Mouse (Mus musculus): Measurements from ENCODE around the gene Gm38100.

Gene Gm38100

DNA sequence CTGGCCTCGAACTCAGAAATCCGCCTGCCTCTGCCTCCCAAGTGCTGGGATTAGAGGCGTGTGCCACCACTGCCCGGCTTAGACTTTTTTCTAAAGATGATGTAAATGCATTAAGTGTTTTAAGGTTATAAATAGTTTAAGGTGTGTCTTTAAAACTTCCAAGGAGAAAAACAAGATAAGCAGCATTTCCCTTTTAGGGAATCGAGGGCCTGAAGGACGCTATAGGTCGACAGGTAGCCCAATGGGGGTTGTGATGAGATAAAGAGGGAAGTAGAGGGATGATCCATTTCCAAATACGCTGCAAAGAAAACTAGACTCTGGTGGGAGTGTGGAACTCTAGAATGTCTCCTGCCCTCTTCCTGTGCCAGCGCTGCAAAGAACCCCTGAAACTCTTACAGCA, at the start of gene Gm38100:
Gene Gm38100 (plus strand): TSS at position 301 of the 400 bp plus-strand sequence.
- DNase-seq (ENCODE audit: low read depth, low spot score) = no peak

DNA sequence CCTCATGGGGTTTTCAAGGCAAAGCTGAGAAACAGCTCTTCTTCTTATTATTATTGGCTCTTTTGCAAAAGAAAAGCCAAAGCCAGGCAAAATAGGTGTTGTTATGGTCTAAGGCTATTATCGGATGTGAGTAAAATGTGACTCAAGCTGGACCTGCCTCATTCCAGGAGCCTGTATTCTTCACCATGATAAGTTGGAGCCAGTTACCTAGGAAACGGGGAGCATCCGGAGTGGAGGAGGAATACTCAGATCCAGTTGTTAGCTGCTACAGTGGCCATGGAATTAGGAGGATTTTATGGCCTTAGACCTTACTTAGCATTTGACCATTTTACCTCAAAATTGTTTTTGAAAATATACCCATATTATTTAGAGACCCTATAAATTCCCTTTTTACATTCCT, 49.4 kb upstream of the Gm38100 start:
- peak; percentile 70 for DNase-seq (ENCODE audit: low read depth, low spot score)

DNA sequence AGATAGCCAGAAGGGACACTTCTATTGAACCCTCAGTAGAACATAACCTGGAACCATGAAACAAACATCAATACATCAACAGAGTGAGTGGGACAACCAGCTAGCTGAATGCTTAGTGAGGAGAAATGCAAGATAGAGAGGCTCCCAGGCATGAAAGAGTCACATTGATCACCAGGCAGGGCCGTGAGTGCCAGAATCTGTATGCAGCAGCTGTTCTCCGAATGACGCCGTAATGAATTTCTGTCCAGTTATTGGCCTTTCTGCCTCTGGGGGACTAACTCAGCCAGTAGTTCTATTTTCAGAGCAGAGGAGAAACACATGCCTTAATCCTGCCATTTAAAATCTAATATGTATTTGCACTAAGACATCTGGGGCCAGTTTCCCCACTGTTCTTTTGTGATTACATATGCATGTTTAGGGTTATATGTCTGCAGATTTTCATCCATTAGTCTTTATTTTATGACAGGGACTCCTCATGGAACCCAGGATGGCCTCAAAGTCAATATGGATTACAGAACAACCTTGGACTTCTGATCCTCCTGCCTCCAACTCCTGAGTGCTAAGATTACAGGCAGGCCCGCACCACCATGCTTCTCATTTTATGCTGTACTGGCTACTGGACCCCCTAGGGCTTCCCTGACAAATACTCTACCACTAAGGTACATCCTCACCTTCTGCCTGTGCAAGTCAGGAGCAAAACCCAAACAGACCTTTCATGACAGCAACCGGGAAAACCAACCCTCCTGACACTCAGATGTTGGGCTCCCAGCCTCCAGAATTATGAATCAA, 47.9 kb upstream of the Gm38100 start:
- peak; percentile 22 for DNase-seq (ENCODE audit: low read depth, low spot score)

DNA sequence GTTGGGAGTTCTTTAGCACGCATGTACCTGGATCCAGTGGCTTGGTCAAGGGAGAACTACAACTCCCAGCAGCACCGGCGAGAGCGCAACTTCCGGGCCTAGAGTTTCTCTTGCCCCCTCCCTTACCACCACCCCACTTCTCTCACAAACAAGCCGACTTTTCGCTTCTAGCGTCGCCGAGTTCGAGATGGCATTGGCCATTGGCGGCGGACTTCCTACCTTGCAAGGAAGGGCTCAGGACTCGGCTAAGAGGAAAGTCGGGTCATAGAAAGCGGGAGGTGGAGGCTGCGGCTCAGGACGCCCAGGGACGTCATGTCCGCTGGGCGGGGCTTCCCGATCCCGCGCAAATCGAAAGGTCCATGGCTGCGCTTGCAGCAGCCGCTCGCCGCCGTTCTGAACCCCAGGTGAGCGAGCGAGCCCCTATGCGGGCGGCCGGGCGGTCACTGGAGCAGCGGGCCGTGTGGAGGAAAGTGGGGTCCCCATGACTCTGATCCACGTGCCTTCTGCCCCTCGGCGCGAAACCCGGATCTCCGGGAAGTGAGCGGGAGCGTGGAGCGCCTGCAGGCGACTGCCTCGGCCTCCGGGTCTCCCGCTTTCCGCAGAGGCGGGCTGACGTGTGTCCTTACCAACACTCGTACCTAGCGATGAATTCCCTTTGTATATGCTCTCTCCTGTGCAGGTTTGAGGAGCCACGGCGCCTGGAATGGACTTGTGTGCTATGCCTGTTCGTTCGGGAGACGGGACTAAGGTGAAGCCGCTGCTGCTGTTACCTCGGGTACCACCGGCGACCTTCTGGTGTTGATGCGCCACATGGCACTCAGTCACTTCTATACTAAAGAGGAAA, 39.5 kb upstream of the Gm38100 start, which contains the start of gene Exo1:
Gene Exo1 (plus strand): TSS at position 129 of the 844 bp plus-strand sequence.
- peak; percentile 92 for DNase-seq (ENCODE audit: low read depth, low spot score)

GRCm38 (mm10) chr1:175883398-175883797, 36.7 kb upstream of the Gm38100 start:
- DNase-seq (ENCODE audit: low read depth, low spot score) = no peak

GRCm38 (mm10) chr1:175893263-175893662, 26.9 kb upstream of the Gm38100 start:
- no peak for DNase-seq (ENCODE audit: low read depth, low spot score)

- DNase-seq (ENCODE audit: low read depth, low spot score) = no peak
Measured at GRCm38 (mm10) chr1:175893726-175894125, 26.4 kb upstream of the Gm38100 start.

GRCm38 (mm10) chr1:175911207-175911606, 8.9 kb upstream of the Gm38100 start:
- DNase-seq (ENCODE audit: low read depth, low spot score) = no peak

- no peak for DNase-seq (ENCODE audit: low read depth, low spot score)
Measured at GRCm38 (mm10) chr1:175912038-175912437, 8.1 kb upstream of the Gm38100 start.

DNA sequence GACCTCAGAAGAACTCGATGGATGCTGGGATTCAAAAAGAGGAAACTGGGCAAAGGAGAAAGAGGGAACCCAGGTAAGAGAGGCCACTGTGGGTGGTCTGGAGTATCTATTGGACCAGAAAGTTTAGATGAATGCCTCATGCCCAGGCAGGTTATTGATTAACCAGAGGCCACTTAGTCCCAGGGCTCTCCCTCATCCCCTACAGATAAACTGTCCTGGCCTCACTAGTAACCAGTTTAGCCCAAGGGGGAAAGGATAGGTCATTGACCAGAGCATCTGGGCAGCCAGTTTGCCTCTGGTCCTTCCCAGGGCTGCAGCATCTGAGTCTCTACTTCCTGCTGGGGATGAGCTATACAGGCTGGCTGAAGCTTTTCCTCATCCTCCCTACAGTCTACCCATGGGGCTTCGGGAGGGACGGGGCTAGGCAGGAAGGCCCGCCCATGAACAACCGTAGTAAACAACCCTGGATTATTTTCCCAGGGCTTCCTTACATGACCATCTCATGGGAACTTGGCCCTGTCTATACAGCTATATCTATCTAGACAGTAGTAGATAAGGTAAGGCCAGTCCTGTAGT, 6.3 kb upstream of the Gm38100 start:
- no peak for DNase-seq (ENCODE audit: low read depth, low spot score)

GRCm38 (mm10) chr1:175921091-175921490, 962 bp downstream of the Gm38100 start:
- DNase-seq (ENCODE audit: low read depth, low spot score) = no peak

DNA sequence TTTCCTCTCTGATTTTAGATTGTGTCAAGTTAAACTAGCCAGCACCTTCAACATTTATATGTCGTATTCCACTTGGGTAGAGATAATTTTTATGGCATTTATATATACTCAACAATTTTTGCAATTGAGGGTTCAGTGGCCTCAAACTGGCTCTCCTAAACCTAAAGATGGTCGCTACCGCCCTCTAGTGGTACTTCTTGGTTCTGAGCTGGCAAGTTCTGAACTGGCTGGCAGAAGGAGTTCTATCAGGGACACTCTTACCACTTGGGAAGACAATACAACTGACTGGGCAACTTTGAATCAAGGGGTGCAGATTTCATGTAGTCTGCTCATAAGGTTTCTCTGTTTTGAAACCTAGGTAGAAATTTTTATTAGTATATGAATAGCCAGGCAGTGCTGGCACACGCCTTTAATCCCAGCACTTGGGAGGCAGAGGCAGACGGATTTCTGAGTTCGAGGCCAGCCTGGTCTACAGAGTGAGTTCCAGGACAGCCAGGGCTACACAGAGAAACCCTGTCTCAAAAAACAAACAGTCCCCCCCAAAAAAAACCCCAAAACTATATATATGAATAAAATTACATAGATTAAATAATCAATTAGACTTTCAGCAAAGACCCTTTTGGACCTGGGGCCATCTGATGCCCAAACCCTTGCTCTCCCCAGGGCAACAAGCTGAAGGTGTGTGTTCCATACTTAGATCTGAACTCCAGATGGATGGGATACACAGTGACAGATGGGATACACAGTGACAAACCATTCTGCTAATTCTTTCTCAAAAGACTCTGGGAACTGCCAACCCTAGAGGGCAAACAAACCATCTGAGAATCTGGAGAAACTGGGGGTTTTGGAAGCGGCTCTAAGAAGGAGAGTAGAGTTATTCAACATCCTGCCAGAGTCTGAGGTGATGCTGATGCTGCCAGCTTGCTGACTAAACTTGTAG, 4.0 kb downstream of the Gm38100 start:
- peak; percentile 88 for DNase-seq (ENCODE audit: low read depth, low spot score)

- peak; percentile 31 for DNase-seq (ENCODE audit: low read depth, low spot score)
Measured at GRCm38 (mm10) chr1:175931391-175931790, 11.3 kb downstream of the Gm38100 start.

- DNase-seq (ENCODE audit: low read depth, low spot score) = peak; percentile 95
Measured at GRCm38 (mm10) chr1:175936282-175936737, 16.2 kb downstream of the Gm38100 start.

GRCm38 (mm10) chr1:175938731-175939130, 18.6 kb downstream of the Gm38100 start:
- DNase-seq (ENCODE audit: low read depth, low spot score) = no peak

DNA sequence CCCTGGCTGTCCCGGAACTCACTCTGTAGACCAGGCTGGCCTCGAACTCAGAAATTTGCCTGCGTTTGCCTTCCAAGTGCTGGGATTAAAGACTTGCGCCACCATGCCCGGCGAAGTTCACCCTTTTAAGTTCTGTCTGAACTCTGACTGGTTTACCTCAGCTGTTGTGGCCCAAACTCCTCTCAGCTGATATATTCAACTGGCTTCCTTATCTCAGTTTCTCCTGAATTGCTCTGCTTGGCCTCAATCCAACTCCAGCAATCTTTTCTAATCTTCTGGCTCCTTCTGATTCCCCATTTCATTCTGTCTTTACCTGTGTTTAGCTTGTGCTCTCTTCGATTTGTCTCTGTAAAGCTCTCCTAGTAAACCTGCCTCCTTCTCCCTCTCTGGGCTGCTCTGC, 23.0 kb downstream of the Gm38100 start:
- no peak for DNase-seq (ENCODE audit: low read depth, low spot score)

DNA sequence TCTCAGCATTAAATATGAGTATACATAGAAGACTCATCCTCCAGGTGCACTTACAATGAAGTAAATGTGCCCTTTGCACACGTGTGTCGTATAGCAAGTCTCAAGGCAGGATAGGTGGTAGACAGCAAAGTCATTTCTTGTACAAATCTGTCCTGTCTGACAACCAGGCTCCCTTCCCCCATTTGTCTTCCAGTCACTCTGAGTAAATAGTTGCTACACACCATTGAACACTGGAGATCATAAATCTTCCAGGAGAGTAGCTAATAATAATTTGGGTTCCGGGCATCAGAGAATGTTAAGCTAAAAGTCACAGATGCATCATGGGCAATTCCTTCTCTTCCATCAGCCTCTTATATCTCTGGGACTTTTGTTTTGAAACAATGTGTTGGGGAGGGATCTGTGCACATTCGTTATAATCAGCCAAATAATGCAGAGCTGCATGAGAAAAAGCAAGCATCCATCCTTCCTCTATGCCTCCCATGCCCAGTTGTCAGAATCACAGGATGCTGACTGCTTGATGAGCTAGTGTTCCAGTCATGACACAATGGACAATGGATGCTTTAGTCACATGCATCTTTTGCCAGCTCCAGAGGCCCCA, 26.7 kb downstream of the Gm38100 start:
- peak; percentile 48 for DNase-seq (ENCODE audit: low read depth, low spot score)

DNA sequence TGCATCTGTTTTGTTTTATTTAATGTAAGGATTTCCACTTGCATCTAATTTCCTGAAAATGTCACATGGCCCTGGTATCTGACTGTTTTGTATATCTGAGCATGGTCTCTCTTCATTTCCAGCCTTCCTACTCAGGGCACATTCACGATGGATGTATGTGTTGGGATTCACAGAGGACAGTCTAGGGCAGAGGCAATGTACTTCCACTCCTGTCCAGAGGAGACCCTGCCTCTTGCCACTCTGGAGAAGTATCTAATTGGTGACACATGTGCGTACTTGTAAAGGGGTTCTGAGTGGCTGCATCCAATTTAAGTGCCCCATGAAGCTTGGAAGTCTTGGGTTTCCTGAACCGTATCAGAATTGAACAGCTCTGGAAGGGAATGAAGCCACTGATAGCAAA, 30.3 kb downstream of the Gm38100 start:
- DNase-seq (ENCODE audit: low read depth, low spot score) = no peak

GRCm38 (mm10) chr1:175950851-175951250, 30.7 kb downstream of the Gm38100 start:
- DNase-seq (ENCODE audit: low read depth, low spot score) = peak; percentile 61

DNA sequence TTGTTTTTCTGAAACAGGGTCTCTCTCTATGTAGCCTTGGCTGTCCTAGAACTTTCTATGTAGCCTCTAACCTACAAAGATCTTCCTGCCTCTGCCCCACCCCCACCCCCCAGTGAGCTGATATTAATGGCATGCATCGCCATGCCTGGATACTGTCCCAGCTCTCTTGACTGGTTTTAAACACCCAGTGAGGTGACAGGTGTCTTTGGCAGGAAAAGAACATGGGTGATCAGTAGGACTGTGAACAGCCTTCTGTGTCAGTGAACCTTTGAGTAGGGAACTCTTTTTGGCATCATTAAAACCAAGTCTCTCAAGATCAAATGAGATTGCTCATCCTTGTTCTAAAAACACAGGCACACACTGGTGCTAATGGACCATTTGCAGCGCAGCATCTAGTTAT, 41.7 kb downstream of the Gm38100 start:
- peak; percentile 53 for DNase-seq (ENCODE audit: low read depth, low spot score)

Data from brain, adult 2 months (tissue).